Mouse (Mus musculus) lung, embryonic 14.5 days (tissue): Measurements from ENCODE around the gene Traf5. TPM values are rescaled to one million over a fixed set of nuclear protein-coding genes. Genes with fewer than 3 reads are reported as not detected.

Experiments used
- ATAC-seq: fragments of 200-750 bp; cut with Nextera tagmentation; 2 replicates; pipeline ENCODE4 v1.8.0; 2017; ENCODE audit warnings: mild to moderate bottlenecking, moderate TSS enrichment, moderate library complexity; ENCODE audit not compliant: insufficient read depth
- DNase-seq: peaks from one replicate; pipeline ENCODE4 v3.0.0-alpha.2; 2015
- H3K27ac ChIP-seq: fragments of 300-500 bp; sonication (generic); 2 replicates; pipeline ENCODE4 v1.5.1; 2014; ENCODE audit warnings: low read depth, mild to moderate bottlenecking, moderate library complexity
- H3K27me3 ChIP-seq: fragments of 300-500 bp; sonication (generic); 2 replicates; pipeline ENCODE4 v1.6.1; 2014; ENCODE audit warnings: low read length, control low read depth; ENCODE audit not compliant: insufficient read depth
- H3K36me3 ChIP-seq: fragments of 300-500 bp; sonication (generic); 2 replicates; pipeline ENCODE4 v1.6.1; 2014; ENCODE audit warnings: control low read depth; ENCODE audit not compliant: insufficient read depth
- H3K4me1 ChIP-seq: fragments of 300-500 bp; sonication (generic); 2 replicates; pipeline ENCODE4 v1.6.1; 2014; ENCODE audit warnings: antibody characterized with exemption, control low read depth; ENCODE audit not compliant: insufficient read depth
- H3K4me2 ChIP-seq: fragments of 300-500 bp; sonication (generic); 2 replicates; pipeline ENCODE4 v1.6.1; 2014; ENCODE audit warnings: mild to moderate bottlenecking
- H3K4me3 ChIP-seq: fragments of 300-500 bp; sonication (generic); 2 replicates; pipeline ENCODE4 v1.5.1; 2014; ENCODE audit warnings: low read depth, low read length
- H3K9ac ChIP-seq: fragments of 300-500 bp; sonication (generic); 2 replicates; pipeline ENCODE4 v1.6.1; 2014
- H3K9me3 ChIP-seq: fragments of 300-500 bp; sonication (generic); 2 replicates; pipeline ENCODE4 v1.6.1; 2016; ENCODE audit warnings: low read depth, low read length, control low read depth
- CTCF ChIP-seq: IDR thresholded peaks from 2 replicates; pipeline ENCODE4 v1.5.1; 2016; ENCODE audit warnings: antibody characterized with exemption, low read depth
- WGBS: fragments of 180-500 bp; shearing (Covaris S2); extraction: QIAGEN DNeasy Blood & Tissue Kit; methylation state at CpG from one replicate; pipeline ENCODE4 v1.1.7; 2014; 5-methylcytosine and 5-hydroxymethylcytosine counted together
- polyA plus RNA-seq: library from polyadenylated mRNA; unstranded; fragments of >200 nt; fragmentation: Nextera tagmentation; extraction: Ambion mirVana; gene quantifications from 2 replicates; pipeline ENCODE4 v1.2.1, GENCODE M21; 2014

Traf5 gene
- polyA plus RNA-seq, 1 experiment from 2014 or later, result 20.1 TPM

DNA sequence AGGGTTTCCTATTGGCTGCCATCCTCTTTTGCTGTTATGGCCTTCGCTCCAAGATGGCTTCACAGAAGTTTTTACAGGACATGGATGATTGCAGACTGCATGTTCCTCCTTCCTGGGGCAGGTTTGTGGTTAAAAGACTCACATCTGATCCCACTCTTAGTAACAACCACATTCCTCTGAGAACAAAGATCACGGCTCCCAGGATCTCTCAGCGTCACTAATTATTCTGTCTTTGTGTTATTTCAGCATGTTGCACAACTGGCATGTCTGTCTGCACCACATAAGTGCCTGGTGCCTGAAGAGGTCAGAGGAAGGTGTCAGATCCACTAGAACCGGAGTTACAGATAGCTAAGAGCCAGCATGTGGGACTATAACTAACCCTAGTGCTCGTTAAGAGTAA is 122.4 kb downstream of the Traf5 start:
- Histone ChIP-seq H3K4me2 (no peak overlapping the region), H3K36me3 (no peaks in the 10 kb centered on the region), H3K9ac (no peak overlapping the region), H3K27ac (no peak overlapping the region), H3K27me3 (no peaks in the 10 kb centered on the region), H3K4me1 (no peaks in the 10 kb centered on the region), H3K9me3 (no peaks in the 10 kb centered on the region), H3K4me3 (no peak overlapping the region)
- WGBS, result 58% methylated on average over 5 of the region's 5 CpGs
- DNase-seq (no peak), ATAC-seq (no peak)
- TF ChIP-seq CTCF, result no peak

DNA sequence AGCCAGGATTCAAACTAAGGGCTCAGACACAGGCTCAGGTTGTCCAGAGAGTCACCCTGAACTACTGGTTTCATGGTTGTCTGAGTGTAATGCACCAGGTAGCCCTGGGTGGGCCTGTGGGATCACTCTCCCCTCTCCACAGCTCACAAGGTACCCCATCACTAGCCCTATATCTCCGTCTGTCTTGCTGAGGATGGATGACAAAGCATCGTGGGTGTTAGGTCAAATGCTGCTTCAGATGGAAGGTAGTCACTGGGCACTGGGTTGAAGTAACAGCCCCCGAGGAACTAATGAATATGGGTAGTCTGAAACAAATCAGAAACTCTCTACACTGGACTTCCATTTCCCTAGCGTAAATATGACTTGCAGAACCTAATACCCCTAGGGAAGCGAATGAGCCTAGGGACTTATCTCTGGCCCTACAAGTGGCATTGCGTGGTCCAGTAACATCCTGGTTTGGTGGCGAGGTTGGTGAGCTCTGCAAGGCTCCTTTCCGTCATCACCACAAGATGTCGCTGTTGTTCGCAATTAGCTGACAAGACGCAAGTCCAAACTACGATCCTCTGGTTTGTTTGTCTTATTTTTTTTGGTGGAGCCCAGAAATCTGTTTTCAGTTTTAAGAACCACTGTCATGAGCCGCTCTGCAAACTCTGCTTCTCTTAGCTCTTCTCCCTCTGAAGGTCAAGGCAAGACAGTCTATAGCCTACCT is 127.4 kb downstream of the Traf5 start:
- Histone ChIP-seq H3K4me1 (no peaks in the 10 kb centered on the region), H3K36me3 (no peaks in the 10 kb centered on the region), H3K4me3 (no peak overlapping the region), H3K9ac (no peak overlapping the region), H3K9me3 (no peaks in the 10 kb centered on the region), H3K4me2 (no peak overlapping the region), H3K27me3 (no peaks in the 10 kb centered on the region), H3K27ac (no peak overlapping the region)
- ATAC-seq (peak; percentile 55; the same call in 1 of the 2 replicates), DNase-seq (peak; percentile 96)
- 14% methylated on average over 13 of the region's 13 CpGs for WGBS
- TF ChIP-seq CTCF, result peak; percentile 94

DNA sequence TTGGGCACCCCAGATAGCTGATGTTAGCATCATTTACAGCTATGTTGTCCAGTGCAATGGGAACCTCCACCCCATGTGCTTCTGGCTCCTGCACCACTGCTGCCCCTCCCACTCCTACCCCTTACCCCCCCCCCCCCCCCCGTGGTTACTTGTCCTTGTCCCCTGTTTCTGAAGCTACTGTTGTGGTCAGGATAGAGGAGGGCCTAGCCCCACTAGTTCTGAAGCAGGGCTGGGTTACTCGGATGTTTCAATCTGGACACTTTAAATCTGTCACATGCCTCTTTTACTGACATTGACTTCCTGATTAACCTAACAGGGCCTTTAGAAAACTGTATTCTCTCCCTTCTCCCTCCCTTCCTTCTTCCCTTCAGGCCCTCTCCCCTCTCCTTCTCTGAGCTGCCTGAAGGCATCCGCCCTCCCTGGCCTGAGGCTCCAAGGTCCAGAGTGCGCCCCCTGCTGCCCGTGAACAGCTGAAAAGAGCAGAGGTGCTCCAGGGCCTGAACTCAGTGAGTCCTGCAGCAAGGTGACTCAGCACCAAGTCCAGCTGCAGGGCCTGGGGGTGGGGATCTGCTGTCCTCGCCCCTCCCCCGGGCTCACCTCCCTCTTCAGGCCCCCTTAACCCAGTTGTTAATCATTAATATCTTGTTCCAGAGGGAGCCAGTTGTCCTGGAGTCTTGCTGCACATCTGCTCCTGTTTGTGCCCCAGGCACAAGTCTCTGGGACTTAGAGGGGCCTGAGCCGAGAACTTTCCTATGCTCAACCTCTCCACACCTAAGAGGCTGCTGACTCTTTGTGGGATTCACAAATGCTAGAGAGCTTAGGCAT is 128.2 kb downstream of the Traf5 start:
- no peak overlapping the region for H3K4me3 ChIP-seq
- H3K4me2 ChIP-seq, result no peak overlapping the region
- DNase-seq (peak; percentile 88), ATAC-seq (peak; percentile 87)
- H3K27me3 ChIP-seq, result no peaks in the 10 kb centered on the region
- no peaks in the 10 kb centered on the region for H3K36me3 ChIP-seq
- H3K27ac ChIP-seq, result no peak overlapping the region
- peak; percentile 87 for TF ChIP-seq CTCF
- WGBS, result 26% methylated on average over 7 of the region's 8 CpGs
- H3K9ac ChIP-seq, result no peak overlapping the region
- no peaks in the 10 kb centered on the region for H3K9me3 ChIP-seq
- H3K4me1 ChIP-seq, result no peaks in the 10 kb centered on the region

DNA sequence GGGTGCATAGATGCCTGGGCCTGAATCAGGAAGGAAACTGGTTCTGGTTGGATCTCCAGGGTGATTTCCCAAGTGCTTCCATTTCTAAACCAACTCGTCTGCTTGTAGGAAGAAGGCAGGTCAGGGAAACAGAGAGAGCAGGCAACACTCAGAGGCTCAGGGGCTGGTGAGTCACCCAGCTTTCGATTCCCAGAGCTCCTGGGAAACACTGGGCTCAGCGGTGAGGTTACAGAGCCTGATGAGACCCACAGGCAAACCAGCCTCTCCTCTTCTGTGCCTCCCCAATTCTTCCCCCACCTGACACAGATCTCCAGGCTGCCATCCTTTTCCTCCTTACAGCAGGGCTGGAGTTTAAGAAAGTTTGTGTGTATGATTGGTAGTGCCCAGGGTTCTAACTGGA is 128.9 kb downstream of the Traf5 start:
- ATAC-seq, result no peak
- DNase-seq, result no peak
- H3K4me2 ChIP-seq, result no peak overlapping the region
- no peaks in the 10 kb centered on the region for H3K9me3 ChIP-seq
- no peak overlapping the region for H3K4me3 ChIP-seq
- 74% methylated on average over 3 of the region's 3 CpGs for WGBS
- no peaks in the 10 kb centered on the region for H3K4me1 ChIP-seq
- no peaks in the 10 kb centered on the region for H3K36me3 ChIP-seq
- no peak for TF ChIP-seq CTCF
- H3K27me3 ChIP-seq, result no peaks in the 10 kb centered on the region
- H3K27ac ChIP-seq, result no peak overlapping the region
- no peak overlapping the region for H3K9ac ChIP-seq

DNA sequence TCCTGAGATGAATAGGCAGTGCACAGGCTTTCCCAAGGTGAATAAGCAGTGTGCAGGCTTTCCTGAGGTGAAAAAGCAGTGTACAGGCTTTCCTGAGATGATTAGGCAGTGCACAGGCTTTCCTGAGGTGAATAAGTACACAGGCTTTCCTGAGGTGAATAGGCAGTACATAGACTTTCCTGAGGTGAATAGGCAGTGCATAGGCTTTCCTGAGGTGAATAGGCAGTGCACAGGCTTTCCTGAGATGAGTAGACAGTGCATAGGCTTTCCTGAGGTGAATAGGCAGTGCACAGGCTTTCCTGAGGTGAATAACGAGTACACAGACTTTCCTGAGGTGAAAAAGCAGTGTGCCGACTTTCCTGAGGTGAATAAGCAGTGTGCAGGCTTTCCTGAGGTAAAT is 131.4 kb downstream of the Traf5 start:
- H3K4me2 ChIP-seq, result no peak overlapping the region
- WGBS, result 45% methylated on average over 2 of the region's 2 CpGs
- DNase-seq (no peak), ATAC-seq (no peak)
- H3K36me3 ChIP-seq, result no peaks in the 10 kb centered on the region
- H3K4me1 ChIP-seq, result no peaks in the 10 kb centered on the region
- H3K27me3 ChIP-seq, result no peaks in the 10 kb centered on the region
- no peak overlapping the region for H3K4me3 ChIP-seq
- H3K27ac ChIP-seq, result no peak overlapping the region
- no peak for TF ChIP-seq CTCF
- no peaks in the 10 kb centered on the region for H3K9me3 ChIP-seq
- no peak overlapping the region for H3K9ac ChIP-seq

DNA sequence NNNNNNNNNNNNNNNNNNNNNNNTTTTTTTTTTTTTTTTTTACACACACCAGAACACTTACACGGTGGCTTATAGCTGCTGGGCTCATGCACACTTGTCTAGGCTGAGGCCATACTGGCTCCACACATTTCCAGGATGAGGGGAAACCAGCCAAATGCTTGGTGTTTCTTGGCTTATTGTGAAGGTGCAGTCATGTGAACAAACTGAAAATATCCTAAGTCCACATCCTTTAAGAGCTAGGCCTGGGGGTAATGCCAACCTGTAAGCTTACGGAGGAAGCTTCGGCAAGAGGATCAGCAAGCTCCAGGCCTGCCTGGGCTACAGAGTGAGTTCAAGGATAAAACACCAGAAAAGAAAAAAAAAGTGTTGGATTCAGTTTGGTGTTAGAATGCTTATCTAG is 135.0 kb downstream of the Traf5 start:
- no peaks in the 10 kb centered on the region for H3K9me3 ChIP-seq
- no peak for TF ChIP-seq CTCF
- ATAC-seq, result no peak

DNA sequence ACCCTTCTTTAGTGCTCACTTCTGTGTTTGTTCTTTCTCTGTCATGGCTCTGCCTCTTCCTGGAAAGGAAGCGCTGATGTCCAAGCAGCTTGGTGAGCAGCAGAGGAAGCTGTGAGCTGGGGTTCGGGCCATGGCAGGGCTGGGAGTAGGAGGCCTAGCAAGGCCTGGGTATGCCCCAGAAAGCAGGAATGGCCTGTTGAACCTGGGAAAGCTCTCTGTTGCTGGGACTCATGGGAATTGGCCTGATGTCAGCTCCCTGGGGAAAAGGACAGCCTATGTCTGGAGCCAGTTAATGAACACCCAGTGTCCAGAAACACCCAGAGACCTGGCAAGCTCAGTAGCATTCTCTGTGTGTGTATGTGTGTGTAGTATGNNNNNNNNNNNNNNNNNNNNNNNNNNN is 135.5 kb downstream of the Traf5 start:
- DNase-seq (no peak), ATAC-seq (no peak)
- H3K9me3 ChIP-seq, result no peaks in the 10 kb centered on the region
- H3K9ac ChIP-seq, result no peak overlapping the region
- H3K27me3 ChIP-seq, result no peaks in the 10 kb centered on the region
- H3K4me1 ChIP-seq, result no peaks in the 10 kb centered on the region
- 82% methylated on average over 2 of the region's 2 CpGs for WGBS
- H3K36me3 ChIP-seq, result no peaks in the 10 kb centered on the region
- H3K4me3 ChIP-seq, result no peak overlapping the region
- H3K27ac ChIP-seq, result peak overlapping the region; percentile 78
- TF ChIP-seq CTCF, result no peak
- peak overlapping the region; percentile 36; the same call in 1 of the 2 replicates for H3K4me2 ChIP-seq

More for the DNA sequence above, 135.0 kb downstream of the Traf5 start:
- Histone ChIP-seq H3K4me2 (0 out of 2 replicates have a peak overlapping the region, but pooled peaks have one; percentile 36), H3K4me3 (no peak overlapping the region), H3K27ac (no peak overlapping the region), H3K27me3 (no peaks in the 10 kb centered on the region), H3K4me1 (no peaks in the 10 kb centered on the region), H3K36me3 (no peaks in the 10 kb centered on the region), H3K9ac (no peak overlapping the region)
- DNase-seq, result no peak
- 89% methylated on average over 3 of the region's 3 CpGs for whole genome bisulfite sequencing
